Mouse (Mus musculus) liver, adult (tissue): ENCODE data around the gene Tbc1d22a.

Experiments
- GATA4 ChIP-seq: IDR thresholded peaks from 2 replicates; pipeline ENCODE4 v1.6.1; 2014; ENCODE audit warnings: mild to moderate bottlenecking, low read length; ENCODE audit not compliant: insufficient replicate concordance

Gene Tbc1d22a

GRCm38 (mm10) chr15:86175253-86176050, 38.8 kb upstream of the Tbc1d22a start:
- no peak for TF ChIP-seq GATA4

GRCm38 (mm10) chr15:86176166-86176565, 38.1 kb upstream of the Tbc1d22a start:
- TF ChIP-seq GATA4 = no peak

GRCm38 (mm10) chr15:86176771-86177702, 37.2 kb upstream of the Tbc1d22a start:
- TF ChIP-seq GATA4 = no peak

GRCm38 (mm10) chr15:86178594-86178993, 35.7 kb upstream of the Tbc1d22a start:
- no peak for TF ChIP-seq GATA4

GRCm38 (mm10) chr15:86180427-86180826, 33.8 kb upstream of the Tbc1d22a start:
- no peak for TF ChIP-seq GATA4

DNA sequence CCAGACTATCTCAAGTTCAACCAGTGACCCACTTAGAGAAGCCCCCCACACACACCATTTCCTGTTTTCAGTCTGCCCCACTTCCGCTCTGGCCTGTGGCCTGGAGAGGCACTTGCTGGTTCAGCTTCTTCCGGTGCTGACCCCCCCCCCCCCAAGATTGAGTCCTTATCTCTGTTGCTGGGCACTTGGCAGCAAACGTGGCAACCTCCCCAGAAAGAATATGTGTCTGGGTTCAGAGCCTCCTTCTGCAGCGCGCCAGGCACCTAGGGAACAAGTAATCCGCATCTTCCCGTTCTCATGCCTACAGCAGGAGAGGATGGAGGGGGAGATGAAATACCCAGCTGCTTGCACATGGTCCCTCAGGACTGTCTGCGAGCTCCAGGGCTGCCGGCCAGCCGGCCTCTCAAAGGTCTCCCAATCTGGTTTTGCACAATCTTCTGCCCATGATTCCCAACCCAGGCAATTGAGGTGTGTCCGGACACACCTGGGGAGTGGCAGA, 32.3 kb upstream of the Tbc1d22a start:
- peak; percentile 75 for TF ChIP-seq GATA4

- TF ChIP-seq GATA4 = no peak
Observed at GRCm38 (mm10) chr15:86182646-86183045, 31.6 kb upstream of the Tbc1d22a start.

DNA sequence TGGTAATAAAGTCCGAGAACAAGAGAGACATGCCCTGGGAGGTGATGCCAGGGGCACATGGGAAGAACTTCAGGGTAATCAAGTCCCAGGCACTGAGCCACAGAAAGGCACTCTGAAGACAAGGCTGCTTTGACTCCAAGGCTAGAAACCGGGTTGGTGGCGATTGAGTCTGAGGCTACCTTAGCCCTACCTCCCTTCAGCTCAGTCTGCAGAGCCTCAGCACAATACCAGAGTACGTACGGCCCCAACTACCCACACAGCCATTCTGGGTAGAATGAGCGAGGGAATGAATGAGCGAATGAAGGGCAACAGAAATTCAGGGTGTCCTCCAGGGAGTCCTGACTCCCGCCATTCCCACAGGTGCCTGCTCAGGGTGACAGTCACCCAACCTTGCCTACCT, 30.8 kb upstream of the Tbc1d22a start:
- no peak for TF ChIP-seq GATA4

DNA sequence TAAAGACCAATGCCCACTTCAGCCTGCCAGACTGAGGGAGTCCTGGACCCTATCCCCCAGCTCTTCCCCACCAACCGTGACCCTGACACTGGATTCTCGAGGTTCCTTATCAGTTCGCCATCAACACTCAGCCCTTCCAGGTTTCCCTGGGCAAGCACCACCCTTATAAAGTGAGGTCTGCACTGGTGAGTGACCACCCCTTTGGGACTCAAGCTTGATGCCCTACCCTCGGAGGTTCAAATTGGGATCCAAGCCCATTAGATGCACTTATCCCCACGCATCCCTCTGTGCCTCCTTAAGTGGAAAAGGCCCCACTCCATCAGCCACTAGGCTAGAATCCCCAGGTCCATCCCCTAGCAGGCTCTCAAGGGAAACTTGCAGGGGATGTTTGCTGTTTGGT, 30.2 kb upstream of the Tbc1d22a start:
- no peak for TF ChIP-seq GATA4

DNA sequence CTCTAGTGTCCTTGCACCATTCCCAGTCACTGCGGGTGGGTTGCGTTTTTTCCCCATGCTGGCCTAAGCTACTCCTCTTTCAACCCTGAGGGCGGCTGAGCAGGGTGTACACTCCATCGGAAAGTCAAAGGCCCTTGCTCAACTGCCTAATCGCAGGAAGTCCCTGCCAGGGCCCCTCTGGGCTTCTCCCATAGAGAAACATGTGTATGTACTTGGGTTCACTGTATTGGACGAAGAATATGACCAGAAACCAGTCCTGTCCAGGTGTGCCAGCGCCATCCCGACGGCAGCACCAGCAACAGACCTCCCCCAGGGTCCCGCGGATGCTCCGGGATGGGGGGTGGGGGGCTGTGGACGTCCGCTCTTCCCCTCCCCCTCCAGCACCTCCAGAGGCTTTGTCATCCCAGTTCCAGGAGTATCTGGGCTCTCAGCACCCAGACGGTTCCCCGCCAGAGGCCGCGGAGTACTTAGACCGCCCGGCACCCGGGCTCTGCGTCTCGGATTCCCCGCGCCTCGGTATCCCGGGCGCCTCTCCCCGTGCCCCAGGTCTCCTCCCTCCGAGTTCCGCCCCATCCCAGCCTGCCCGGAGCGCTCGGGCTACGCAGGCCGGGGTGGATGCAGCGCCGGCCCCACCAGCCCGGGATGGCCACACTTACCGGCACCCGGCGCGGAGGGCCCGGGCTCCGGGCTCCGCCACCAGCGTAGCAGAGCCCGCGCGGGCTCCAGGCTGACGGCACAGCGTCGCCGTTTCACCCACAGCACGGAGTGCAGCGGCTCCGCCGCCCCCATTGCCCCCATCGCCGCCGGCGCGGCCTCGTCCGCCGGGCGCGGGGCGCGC, 29.2 kb upstream of the Tbc1d22a start:
- TF ChIP-seq GATA4 = no peak; the same call in 1 of the 2 replicates

GRCm38 (mm10) chr15:86185689-86186569, 28.3 kb upstream of the Tbc1d22a start, which contains the start of gene Cerk:
TSS of gene Cerk (minus strand) at chr15:86186141.
- no peak for TF ChIP-seq GATA4

GRCm38 (mm10) chr15:86186686-86187085, 27.6 kb upstream of the Tbc1d22a start:
- no peak for TF ChIP-seq GATA4

GRCm38 (mm10) chr15:86188186-86188585, 26.1 kb upstream of the Tbc1d22a start:
- TF ChIP-seq GATA4 = no peak
